Mouse (Mus musculus) left cerebral cortex, adult 2 months (tissue): ENCODE data around the gene Trp73. TPM values are rescaled to one million over a fixed set of nuclear protein-coding genes. Genes with fewer than 3 reads are reported as not detected.

Experiments
- DNase-seq, 2 experiments: peaks; one replicate each; pipeline ENCODE4 v3.0.0; 2021 to 2022; ENCODE audit warnings: low spot score in 2 of 2, mixed read lengths in 1 of 2; ENCODE audit errors: extremely low spot score in 1 of 2
- H3K27ac ChIP-seq: fragments of 200-600 bp; 2 replicates; pipeline ENCODE4 v1.8.1; 2022
- H3K4me3 ChIP-seq: fragments of 200-600 bp; 2 replicates; pipeline ENCODE4 v1.8.1; 2022
- CTCF ChIP-seq: fragments of 200-600 bp; IDR thresholded peaks from 2 replicates; pipeline ENCODE4 v1.8.1; 2022; ENCODE audit warnings: antibody characterized with exemption, mild to moderate bottlenecking, moderate library complexity
- intact Hi-C: fragments of 180-260 bp; cut with DNase I; formaldehyde crosslinking; loops from one replicate; pipeline ENCODE4 v1.15.1; 2025
- total RNA-seq, 2 experiments: library from RNA; stranded (reverse); gene quantifications; 2 replicates each; pipeline ENCODE4 v1.2.3; 2021

The Trp73 gene
- total RNA-seq, 2 experiments from 2014 or later: 0.41 to 1.1 TPM

GRCm38 (mm10) chr4:154141009-154141867 is 1.2 kb upstream of the Trp73 start:
- no peak for DNase-seq
- TF ChIP-seq CTCF: no peak
- H3K27ac ChIP-seq: no peak overlapping the region
- no peak overlapping the region for H3K4me3 ChIP-seq
- intact Hi-C loops: no loop called here

GRCm38 (mm10) chr4:154140213-154141008 is 403 bp upstream of the Trp73 start:
- no peak for DNase-seq
- H3K4me3 ChIP-seq: peak overlapping the region; percentile 36
- intact Hi-C loops: no loop called here

DNA sequence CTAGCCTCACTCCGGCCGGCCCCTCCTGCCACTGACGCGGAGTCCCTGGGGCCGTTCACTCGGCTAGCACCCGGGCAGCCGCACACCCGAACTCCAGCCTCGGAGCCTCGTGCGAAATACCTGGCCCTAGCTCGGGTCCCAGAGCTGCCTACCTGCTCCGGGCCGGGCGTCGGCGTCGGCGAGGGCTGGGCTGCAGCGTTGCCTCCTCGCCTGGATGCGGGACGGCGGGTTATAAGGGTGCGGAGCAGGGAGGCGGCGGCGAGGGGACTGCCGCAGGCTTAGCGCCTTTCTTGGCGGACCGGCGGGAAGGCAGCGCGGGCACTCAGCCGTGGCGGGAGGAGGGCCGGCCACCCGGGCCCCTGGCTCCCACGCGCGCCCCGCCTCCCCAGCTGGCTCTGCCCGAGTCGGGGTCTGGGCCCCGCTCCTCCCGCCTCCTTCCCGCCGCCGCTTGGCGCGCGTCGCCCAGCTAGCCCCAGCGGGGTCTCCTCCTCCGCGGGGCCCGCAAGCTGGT is 282 bp downstream of the Trp73 start:
- H3K4me3 ChIP-seq: peak overlapping the region; percentile 36
- TF ChIP-seq CTCF: no peak
- intact Hi-C loops: no loop called here
- no peak for DNase-seq
- H3K27ac ChIP-seq: no peak overlapping the region

More at GRCm38 (mm10) chr4:154140213-154141008, 403 bp upstream of the Trp73 start:
- H3K27ac ChIP-seq: no peak overlapping the region
- no peak for TF ChIP-seq CTCF

- no peak for DNase-seq
- Histone ChIP-seq H3K4me3 (no peak overlapping the region), H3K27ac (no peak overlapping the region)
- intact Hi-C loops: no loop called here
- no peak for TF ChIP-seq CTCF
Observed at GRCm38 (mm10) chr4:154137139-154137538, 2.9 kb downstream of the Trp73 start.

DNA sequence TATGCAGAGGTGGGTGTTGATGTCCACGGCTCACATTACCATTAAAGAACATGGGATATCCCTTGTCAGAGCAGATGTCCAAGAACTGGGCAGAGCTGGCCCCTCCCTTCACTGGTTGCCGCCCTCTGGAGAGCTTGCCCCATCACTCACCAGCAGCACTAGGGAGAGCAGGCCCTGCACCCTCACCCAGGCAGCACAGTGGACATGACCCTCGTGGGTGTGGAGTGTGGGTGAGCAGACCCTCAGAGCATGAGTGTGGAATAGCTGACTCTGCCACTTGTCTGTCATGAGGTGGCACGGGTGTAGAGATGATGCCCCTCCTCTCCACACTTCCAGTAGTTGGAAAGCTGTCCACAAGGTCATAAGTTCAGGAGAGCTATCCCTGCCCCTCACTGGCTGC is 5.2 kb downstream of the Trp73 start:
- no peak for TF ChIP-seq CTCF
- Histone ChIP-seq H3K27ac (no peak overlapping the region), H3K4me3 (no peak overlapping the region)
- no peak for DNase-seq
- intact Hi-C loops: no loop called here

DNA sequence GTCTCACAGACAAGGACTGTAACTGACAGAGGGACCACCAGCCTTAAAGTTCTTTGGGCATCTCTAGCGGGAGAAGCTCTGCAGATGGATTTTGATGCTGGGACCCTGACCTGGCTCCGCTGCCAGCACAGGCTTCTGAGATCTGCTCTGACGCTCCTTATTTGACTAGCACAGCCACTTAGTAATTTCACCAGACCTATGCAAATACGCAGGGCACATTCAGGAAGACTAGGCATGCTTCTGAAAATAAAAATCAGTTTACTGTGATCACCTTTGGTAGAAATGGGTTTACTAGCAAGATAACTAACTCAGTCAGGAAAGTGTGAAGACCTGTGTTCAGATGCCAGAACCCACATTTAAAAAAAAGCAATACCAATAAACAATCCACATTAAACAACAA is 8.1 kb downstream of the Trp73 start:
- intact Hi-C loops: no loop called here
- DNase-seq: no peak
- no peak overlapping the region for H3K27ac ChIP-seq
- no peak overlapping the region for H3K4me3 ChIP-seq
- TF ChIP-seq CTCF: no peak

DNA sequence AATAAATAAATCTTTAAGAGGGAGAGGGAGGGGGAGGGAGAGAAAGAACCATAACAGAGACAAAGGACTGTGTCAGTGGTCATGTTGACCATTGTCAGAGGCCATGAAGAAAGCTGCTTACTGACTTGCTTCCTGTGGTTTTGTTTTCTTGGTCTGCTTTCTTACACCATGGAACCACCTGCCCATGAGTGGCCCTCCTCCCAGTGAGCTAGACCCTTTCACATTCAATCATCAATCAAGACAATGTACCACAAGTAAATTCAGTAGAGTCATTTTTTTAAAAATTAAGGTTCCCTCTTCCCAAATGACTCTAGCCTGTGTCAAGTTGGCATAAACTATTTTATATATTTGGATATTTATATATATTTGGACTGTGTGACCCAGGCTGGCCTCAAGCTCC is 10.1 kb downstream of the Trp73 start:
- no peak for DNase-seq
- Histone ChIP-seq H3K27ac (no peak overlapping the region), H3K4me3 (no peak overlapping the region)
- TF ChIP-seq CTCF: no peak
- intact Hi-C loops: no loop called here

- TF ChIP-seq CTCF: no peak
- H3K4me3 ChIP-seq: no peak overlapping the region
- no peak for DNase-seq
- intact Hi-C loops: no loop called here
- H3K27ac ChIP-seq: no peak overlapping the region
Observed at GRCm38 (mm10) chr4:154127273-154127672, 12.7 kb downstream of the Trp73 start.

DNA sequence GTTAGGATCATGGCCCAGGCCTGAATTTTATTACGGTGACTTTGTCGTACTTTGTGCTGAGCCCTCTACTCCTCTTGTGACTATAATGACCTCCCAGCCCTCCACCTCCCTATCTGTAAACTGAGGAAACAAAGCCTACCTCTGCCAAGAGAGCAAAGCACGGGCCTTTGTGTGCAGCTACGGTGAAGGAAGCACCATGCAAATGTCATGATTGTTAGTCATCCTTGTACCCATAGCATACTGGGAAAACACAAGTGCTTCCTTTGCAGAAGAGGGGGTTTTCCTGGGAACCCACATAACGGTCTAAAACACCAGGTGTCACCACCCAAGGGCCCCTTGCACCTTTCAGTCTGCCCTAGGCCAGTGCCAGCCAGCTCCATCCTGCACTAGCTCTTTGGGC is 14.8 kb downstream of the Trp73 start:
- Histone ChIP-seq H3K4me3 (no peak overlapping the region), H3K27ac (no peak overlapping the region)
- TF ChIP-seq CTCF: no peak
- DNase-seq: no peak
- intact Hi-C loops: no loop called here

- TF ChIP-seq CTCF: no peak
- Histone ChIP-seq H3K4me3 (no peak overlapping the region), H3K27ac (no peak overlapping the region)
- no peak for DNase-seq
- intact Hi-C loops: no loop called here
Observed at GRCm38 (mm10) chr4:154123553-154123952, 16.5 kb downstream of the Trp73 start.

- intact Hi-C loops: no loop called here
- Histone ChIP-seq H3K27ac (no peak overlapping the region), H3K4me3 (no peak overlapping the region)
- no peak for DNase-seq
- TF ChIP-seq CTCF: no peak
Observed at GRCm38 (mm10) chr4:154122374-154122773, 17.6 kb downstream of the Trp73 start.

DNA sequence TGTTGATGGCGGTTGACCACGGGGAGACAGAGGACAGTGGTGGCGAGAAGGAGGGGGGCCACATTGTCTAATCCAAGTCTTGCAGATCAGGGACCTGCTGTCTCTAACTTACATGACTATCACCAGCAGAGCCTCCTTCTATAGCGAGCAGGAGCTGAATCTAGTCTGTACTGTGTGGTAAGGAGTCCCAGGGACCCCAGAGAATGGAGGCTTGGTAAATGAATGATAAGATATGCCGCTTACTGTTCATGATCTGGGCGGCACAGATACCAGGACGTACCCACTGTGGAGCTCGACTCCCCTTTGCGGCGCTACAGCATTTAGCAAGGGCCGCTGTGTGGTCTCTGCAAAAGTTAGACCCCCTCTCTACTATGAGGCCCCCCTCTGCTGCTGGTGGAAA is 18.2 kb downstream of the Trp73 start:
- no peak for DNase-seq
- TF ChIP-seq CTCF: no peak
- intact Hi-C loops: no loop called here
- H3K4me3 ChIP-seq: no peak overlapping the region
- H3K27ac ChIP-seq: no peak overlapping the region
